Mouse (Mus musculus): ENCODE data around the gene Rilp. TPM values are rescaled to one million over a fixed set of nuclear protein-coding genes. Genes with fewer than 3 reads are reported as not detected.

Rilp gene
- total RNA-seq, 4 experiments from 2014 or later: 3.6 to 8.9 (median 8.0) TPM

DNA sequence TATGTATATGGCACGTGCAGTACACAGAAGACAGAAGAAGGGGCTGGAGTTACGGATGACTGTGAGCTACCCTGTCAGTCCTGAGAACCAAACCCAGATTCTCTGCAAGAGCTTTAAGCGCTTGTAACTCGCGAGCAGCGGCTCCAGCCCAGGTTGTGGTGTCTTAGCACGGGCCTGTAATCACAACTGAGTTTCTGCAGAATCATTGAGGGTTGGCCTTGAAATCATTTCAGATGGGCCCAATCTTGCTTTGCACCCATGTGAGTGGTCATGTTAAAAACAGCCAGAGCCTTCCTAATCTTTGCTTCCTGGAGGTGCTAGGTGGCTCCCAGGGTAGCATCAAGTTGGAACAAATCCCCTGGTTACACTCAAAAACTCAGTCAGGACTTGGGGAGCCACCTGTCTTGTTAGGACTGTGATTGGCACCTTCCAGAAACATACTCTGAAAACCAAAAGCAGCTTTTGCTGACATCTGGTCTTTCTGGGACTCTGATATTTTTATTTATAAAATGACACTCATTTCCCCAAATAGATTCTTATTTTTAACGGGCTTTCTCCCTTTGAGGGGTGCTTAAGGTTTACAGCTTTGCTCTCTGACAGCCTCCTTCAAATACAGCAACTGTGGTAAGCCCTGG, 50.1 kb downstream of the Rilp start:
- no peak for DNase-seq

DNA sequence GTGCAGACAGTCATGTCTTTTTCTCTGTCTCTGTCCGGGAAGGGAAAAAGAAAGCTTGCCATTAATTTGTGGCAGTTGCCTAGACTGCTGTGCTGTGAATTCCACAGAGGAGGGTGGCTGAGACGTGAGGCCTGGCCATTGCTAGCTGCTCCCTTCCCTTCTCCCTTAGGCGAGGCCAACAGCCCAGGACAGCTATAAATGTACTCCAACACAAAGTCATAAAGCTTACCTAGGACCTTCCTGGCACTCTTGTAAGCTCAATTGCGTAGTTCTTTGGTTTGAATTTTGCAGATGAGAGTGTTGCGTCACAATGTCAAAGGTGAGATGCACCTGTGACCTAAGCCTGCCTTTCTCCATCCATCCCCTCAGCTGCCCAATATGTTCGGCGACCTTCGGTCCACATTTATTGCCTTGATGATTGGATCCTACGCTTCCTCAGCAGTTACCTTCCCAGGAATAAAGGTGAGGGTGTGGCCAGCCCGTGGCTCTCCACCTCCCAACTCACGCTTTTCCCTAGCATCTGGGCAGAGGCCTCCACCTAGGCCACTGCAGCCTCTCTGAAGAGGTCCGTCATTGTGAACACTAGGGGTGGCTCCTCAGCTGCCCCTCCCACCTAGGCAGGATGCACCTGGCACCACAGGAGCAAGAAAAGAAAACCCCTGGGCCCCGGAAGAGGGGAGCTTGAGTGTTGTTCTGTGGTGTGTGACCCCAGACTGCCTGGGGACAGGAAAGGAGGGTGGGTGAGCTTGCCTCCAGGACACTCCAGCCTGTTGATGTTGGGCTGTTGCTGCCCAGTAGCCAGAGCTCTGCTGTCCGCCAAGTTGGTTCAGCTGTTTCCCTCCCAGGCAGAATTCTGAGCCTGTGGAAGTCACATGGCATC, 50.9 kb downstream of the Rilp start:
- no peak for DNase-seq

DNA sequence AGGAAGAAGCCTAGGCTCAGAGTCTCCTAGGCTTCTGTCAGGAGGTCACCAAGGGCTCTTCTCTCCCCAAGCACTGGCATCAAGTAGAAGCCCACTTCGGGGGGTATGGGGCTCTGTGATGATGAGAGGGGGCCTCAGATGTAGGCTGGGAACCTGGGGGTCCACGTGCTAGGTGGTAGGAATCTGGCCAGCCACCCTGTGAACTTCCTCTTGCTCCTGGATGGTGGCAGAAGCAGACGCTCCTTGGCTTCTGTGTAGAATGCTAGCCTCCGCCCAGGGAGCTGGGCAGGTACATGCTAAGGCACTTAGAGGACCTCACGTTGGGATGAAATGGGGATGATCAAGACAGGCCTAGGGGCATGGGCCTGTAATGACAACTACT, 51.5 kb downstream of the Rilp start:
- no peak for DNase-seq

Small RNA genes lying within 50 kb of the gene (microRNA-seq; reads per million reads assigned to microRNA genes)
- 11,502 to 49,157 reads per million in 2 experiments for gene Mir22
- 0 reads per million in 2 experiments for gene Mir3971

Other genes with a start within 250 kb of the Rilp start
- gene Rpa1, start 161.8 kb upstream of the Rilp start, total RNA-seq (2022): 10 to 100 TPM; 50.9 to 72.8 (median 62.3) TPM
- 10 to 100 TPM; 10.2 to 23.6 (median 14.8) TPM for gene Smyd4, start 161.7 kb upstream of the Rilp start, total RNA-seq (2022)
- gene Serpinf1, start 87.4 kb upstream of the Rilp start, total RNA-seq (2022): 10 to 100 TPM in 3 of 4 experiments, 1 to 10 TPM in 1; 9.0 to 31.5 (median 14.5) TPM
- gene Serpinf2, start 70.5 kb upstream of the Rilp start, total RNA-seq (2022): under 1 TPM in 3 of 4 experiments, not detected in 1; 0.31 to 0.41 (median 0.38) TPM
- 10 to 100 TPM; 19.3 to 21.7 (median 20.2) TPM for gene Wdr81, start 55.4 kb upstream of the Rilp start, total RNA-seq (2022)
- gene Tlcd2, start 48.4 kb upstream of the Rilp start, total RNA-seq (2022): 10 to 100 TPM; 10.1 to 16.7 (median 13.1) TPM
- gene Prpf8, start 23.3 kb upstream of the Rilp start, total RNA-seq (2022): 100 to 1,000 TPM; 155 to 170 (median 167) TPM
- gene Scarf1, start 3.4 kb downstream of the Rilp start, total RNA-seq (2022): 1 to 10 TPM; 6.0 to 9.4 (median 7.2) TPM
- 10 to 100 TPM; 22.5 to 29.8 (median 23.2) TPM for gene Slc43a2, start 21.6 kb downstream of the Rilp start, total RNA-seq (2022)
- 100 to 1,000 TPM; 172 to 186 (median 176) TPM for gene Pitpna, start 78.0 kb downstream of the Rilp start, total RNA-seq (2022)
- gene Inpp5k, start 120.9 kb downstream of the Rilp start, total RNA-seq (2022): 10 to 100 TPM; 46.2 to 62.5 (median 53.6) TPM
- gene Myo1c, start 140.4 kb downstream of the Rilp start, total RNA-seq (2022): 100 to 1,000 TPM; 151 to 208 (median 180) TPM
- 100 to 1,000 TPM; 115 to 125 (median 117) TPM for gene Crk, start 169.2 kb downstream of the Rilp start, total RNA-seq (2022)
- gene Ywhae, start 222.8 kb downstream of the Rilp start, total RNA-seq (2022): 100 to 1,000 TPM; 600 to 760 (median 717) TPM

Measured in adrenal gland, adult 8-10 months (tissue).